In genomic region chr1:45423915-45424314, GRCm38 (mm10) we compare ENCODE assay signal across 29 mouse cellular contexts.
"Had no signal": no experiment of that assay in that cellular context is flagged by ENCODE, and none has a peak within 500 bp of the region (broad histone marks: within the 10 kb centered on the region; RNA-seq: fewer than 3 reads in every experiment).

No protein-coding gene starts in this region.

- H3K36me3 ChIP-seq: liver, embryonic 12.5 days; liver, embryonic 13.5 days; liver, embryonic 15.5 days; midbrain, embryonic 10.5 days; midbrain, embryonic 12.5 days; midbrain, embryonic 13.5 days; midbrain, embryonic 15.5 days; neural tube, embryonic 12.5 days had no signal

- H3K4me1 ChIP-seq: limb, embryonic 10.5 days; limb, embryonic 12.5 days; limb, embryonic 13.5 days; limb, embryonic 15.5 days; liver, embryonic 12.5 days; liver, embryonic 13.5 days; liver, embryonic 15.5 days; lung, embryonic 15.5 days; megakaryocyte, embryonic 14.5 days; midbrain, embryonic 10.5 days; midbrain, embryonic 12.5 days; midbrain, embryonic 13.5 days; midbrain, embryonic 15.5 days; neural tube, embryonic 12.5 days; neural tube, embryonic 13.5 days had no signal

- DNase-seq: left cerebral cortex, postnatal 4 days; liver; liver, embryonic 13.5 days; liver, postnatal 0 days; lung, adult 18-20 months; lung, adult 2 months; lung, embryonic 14.5 days; lung, postnatal 10 days; lung, postnatal 14 days; lung, postnatal 36 days; lung, postnatal 4 days; midbrain, embryonic 14.5 days had no signal

- H3K9ac ChIP-seq: limb, embryonic 12.5 days; limb, embryonic 13.5 days; limb, embryonic 15.5 days; liver, embryonic 12.5 days; liver, embryonic 13.5 days; liver, embryonic 14.5 days; liver, embryonic 15.5 days; liver, postnatal 0 days; lung, embryonic 14.5 days; lung, embryonic 15.5 days; midbrain, embryonic 12.5 days; midbrain, embryonic 13.5 days; midbrain, embryonic 15.5 days; neural tube, embryonic 12.5 days; neural tube, embryonic 13.5 days had no signal

- H3K27me3 ChIP-seq: limb, embryonic 12.5 days; limb, embryonic 13.5 days; limb, embryonic 15.5 days; liver, embryonic 12.5 days; liver, embryonic 13.5 days; liver, embryonic 15.5 days; lung, embryonic 15.5 days; megakaryocyte, embryonic 14.5 days; midbrain, embryonic 12.5 days; midbrain, embryonic 13.5 days; midbrain, embryonic 15.5 days; neural tube, embryonic 12.5 days; neural tube, embryonic 13.5 days had no signal

- H3K9me3 ChIP-seq: limb, embryonic 10.5 days; limb, embryonic 12.5 days; limb, embryonic 15.5 days; liver, embryonic 12.5 days; liver, embryonic 13.5 days; liver, embryonic 15.5 days; lung, embryonic 15.5 days; megakaryocyte, embryonic 14.5 days; midbrain, embryonic 10.5 days; midbrain, embryonic 12.5 days; midbrain, embryonic 13.5 days; midbrain, embryonic 15.5 days; neural tube, embryonic 12.5 days; neural tube, embryonic 13.5 days had no signal

- H3K27ac ChIP-seq: limb, embryonic 10.5 days; limb, embryonic 12.5 days; limb, embryonic 13.5 days; limb, embryonic 15.5 days; liver, embryonic 12.5 days; liver, embryonic 13.5 days; liver, embryonic 14.5 days; liver, embryonic 15.5 days; lung, embryonic 15.5 days; macrophage; midbrain, embryonic 10.5 days; midbrain, embryonic 12.5 days; midbrain, embryonic 13.5 days; midbrain, embryonic 15.5 days; neural tube, embryonic 12.5 days; neural tube, embryonic 13.5 days had no signal

- H3K4me3 ChIP-seq: limb, embryonic 10.5 days; limb, embryonic 12.5 days; limb, embryonic 13.5 days; limb, embryonic 15.5 days; liver, embryonic 12.5 days; liver, embryonic 13.5 days; liver, embryonic 15.5 days; lung, embryonic 15.5 days; megakaryocyte, embryonic 14.5 days; midbrain, embryonic 10.5 days; midbrain, embryonic 12.5 days; midbrain, embryonic 13.5 days; midbrain, embryonic 15.5 days; myocyte; neural tube, embryonic 12.5 days; neural tube, embryonic 13.5 days had no signal
